Mouse (Mus musculus): ENCODE measurements around the gene Cd79b. TPM values are rescaled to one million over a fixed set of nuclear protein-coding genes. Genes with fewer than 3 reads are reported as not detected.
"Not testable (repeated sequence)": the region's sequence is repeated elsewhere in the genome, so short reads cannot be mapped to it uniquely, and the experiment has no call there.

The Cd79b gene
- 0.90 and 2.0 TPM in 2 replicates for polyA plus RNA-seq (2016; fragmentation: Nextera tagmentation; extraction: Ambion mirVana)

- H3K36me3 ChIP-seq, result no peaks in the 10 kb centered on the region
- no peaks in the 10 kb centered on the region for H3K27me3 ChIP-seq (ENCODE audit: insufficient read depth, poor library complexity, severe bottlenecking)
- DNase-seq (ENCODE audit: low spot score), result no peak
- H3K4me1 ChIP-seq (replicated peaks), result peaks cover 42% of the 10 kb centered on the region
- peak within 1 kb of the TSS; percentile 62 for H3K27ac ChIP-seq
- WGBS, result 70% methylated on average over 9 of the region's 9 CpGs
- H3K4me3 ChIP-seq, result no peak within 1 kb of the TSS
- H3K9me3 ChIP-seq, result no peaks in the 10 kb centered on the region
These were observed at the start of gene Cd79b for GRCm38 (mm10) chr11:106314333-106314812. Gene Cd79b (minus strand): TSS chr11:106314762.

- peak; percentile 49 for DNase-seq (ENCODE audit: low spot score)
- no peaks in the 10 kb centered on the region for H3K36me3 ChIP-seq
- H3K9me3 ChIP-seq, result no peaks in the 10 kb centered on the region
- H3K27ac ChIP-seq, result no peak overlapping the region
- no peaks in the 10 kb centered on the region for H3K27me3 ChIP-seq (ENCODE audit: insufficient read depth, poor library complexity, severe bottlenecking)
- peaks cover 8% of the 10 kb centered on the region for H3K4me1 ChIP-seq (replicated peaks)
- 21% methylated on average over 5 of the region's 5 CpGs for WGBS
- no peak overlapping the region for H3K4me3 ChIP-seq
These were observed 44.8 kb upstream of the Cd79b start for GRCm38 (mm10) chr11:106359350-106359749.

- peaks cover 23% of the 10 kb centered on the region for H3K4me1 ChIP-seq (replicated peaks)
- no peak for DNase-seq (ENCODE audit: low spot score)
- no peak overlapping the region for H3K27ac ChIP-seq
- H3K4me3 ChIP-seq, result no peak overlapping the region
- no peaks in the 10 kb centered on the region for H3K27me3 ChIP-seq (ENCODE audit: insufficient read depth, poor library complexity, severe bottlenecking)
- 74% methylated on average over 19 of the region's 19 CpGs for WGBS
- H3K9me3 ChIP-seq, result no peaks in the 10 kb centered on the region
- no peaks in the 10 kb centered on the region for H3K36me3 ChIP-seq
These were observed 41.0 kb upstream of the Cd79b start for GRCm38 (mm10) chr11:106355382-106356128.

GRCm38 (mm10) chr11:106354181-106354580, 39.6 kb upstream of the Cd79b start:
- no peaks in the 10 kb centered on the region for H3K36me3 ChIP-seq
- H3K4me1 ChIP-seq (replicated peaks), result peaks cover 23% of the 10 kb centered on the region
- H3K27me3 ChIP-seq (ENCODE audit: insufficient read depth, poor library complexity, severe bottlenecking), result no peaks in the 10 kb centered on the region
- no peaks in the 10 kb centered on the region for H3K9me3 ChIP-seq
- no peak overlapping the region for H3K4me3 ChIP-seq
- no peak overlapping the region for H3K27ac ChIP-seq
- 59% methylated on average over 1 of the region's 1 CpGs for WGBS
- no peak for DNase-seq (ENCODE audit: low spot score)

- Histone ChIP-seq H3K4me1 (replicated peaks) (peaks cover 23% of the 10 kb centered on the region), H3K27me3 (ENCODE audit: insufficient read depth, poor library complexity, severe bottlenecking) (no peaks in the 10 kb centered on the region), H3K27ac (no peak within 1 kb of the TSS), H3K9me3 (no peaks in the 10 kb centered on the region), H3K4me3 (no peak within 1 kb of the TSS), H3K36me3 (no peaks in the 10 kb centered on the region)
- 88% methylated on average over 12 of the region's 12 CpGs for WGBS
- no peak for DNase-seq (ENCODE audit: low spot score)
These were observed 38.6 kb upstream of the Cd79b start, which contains the start of gene Scn4a for GRCm38 (mm10) chr11:106353188-106353587. Gene Scn4a (minus strand): TSS chr11:106353288.

- 74% methylated on average over 4 of the region's 4 CpGs for WGBS
These were observed 37.4 kb upstream of the Cd79b start for GRCm38 (mm10) chr11:106351941-106352340.

GRCm38 (mm10) chr11:106351253-106351652, 36.7 kb upstream of the Cd79b start:
- Histone ChIP-seq H3K36me3 (no peaks in the 10 kb centered on the region), H3K4me1 (replicated peaks) (peaks cover 23% of the 10 kb centered on the region), H3K9me3 (no peaks in the 10 kb centered on the region), H3K27ac (no peak overlapping the region), H3K27me3 (ENCODE audit: insufficient read depth, poor library complexity, severe bottlenecking) (no peaks in the 10 kb centered on the region), H3K4me3 (no peak overlapping the region)
- WGBS, result 55% methylated on average over 3 of the region's 3 CpGs
- no peak for DNase-seq (ENCODE audit: low spot score)

More at GRCm38 (mm10) chr11:106351941-106352340, 37.4 kb upstream of the Cd79b start:
- DNase-seq (ENCODE audit: low spot score), result no peak
- no peak overlapping the region for H3K27ac ChIP-seq
- peaks cover 23% of the 10 kb centered on the region for H3K4me1 ChIP-seq (replicated peaks)
- H3K36me3 ChIP-seq, result no peaks in the 10 kb centered on the region
- no peaks in the 10 kb centered on the region for H3K27me3 ChIP-seq (ENCODE audit: insufficient read depth, poor library complexity, severe bottlenecking)
- H3K9me3 ChIP-seq, result no peaks in the 10 kb centered on the region
- no peak overlapping the region for H3K4me3 ChIP-seq

GRCm38 (mm10) chr11:106350853-106351252, 36.3 kb upstream of the Cd79b start:
- Histone ChIP-seq H3K4me3 (no peak overlapping the region), H3K9me3 (no peaks in the 10 kb centered on the region), H3K27me3 (ENCODE audit: insufficient read depth, poor library complexity, severe bottlenecking) (no peaks in the 10 kb centered on the region), H3K36me3 (no peaks in the 10 kb centered on the region), H3K4me1 (replicated peaks) (peaks cover 22% of the 10 kb centered on the region), H3K27ac (no peak overlapping the region)
- peak; percentile 17 for DNase-seq (ENCODE audit: low spot score)
- 71% methylated on average over 5 of the region's 5 CpGs for WGBS

GRCm38 (mm10) chr11:106349772-106350171, 35.2 kb upstream of the Cd79b start:
- Histone ChIP-seq H3K36me3 (no peaks in the 10 kb centered on the region), H3K4me3 (no peak overlapping the region), H3K27me3 (ENCODE audit: insufficient read depth, poor library complexity, severe bottlenecking) (no peaks in the 10 kb centered on the region), H3K4me1 (replicated peaks) (peaks cover 21% of the 10 kb centered on the region), H3K9me3 (no peaks in the 10 kb centered on the region), H3K27ac (no peak overlapping the region)
- WGBS, result 89% methylated on average over 6 of the region's 6 CpGs
- DNase-seq (ENCODE audit: low spot score), result no peak

GRCm38 (mm10) chr11:106344910-106345309, 30.3 kb upstream of the Cd79b start:
- no peaks in the 10 kb centered on the region for H3K36me3 ChIP-seq
- no peak overlapping the region for H3K4me3 ChIP-seq
- H3K9me3 ChIP-seq, result no peaks in the 10 kb centered on the region
- WGBS, result 70% methylated on average over 6 of the region's 6 CpGs
- H3K27me3 ChIP-seq (ENCODE audit: insufficient read depth, poor library complexity, severe bottlenecking), result no peaks in the 10 kb centered on the region
- no peak for DNase-seq (ENCODE audit: low spot score)
- H3K4me1 ChIP-seq (replicated peaks), result peaks cover 8% of the 10 kb centered on the region; the same call in 1 of the 2 replicates
- H3K27ac ChIP-seq, result no peak overlapping the region

GRCm38 (mm10) chr11:106340990-106341520, 26.5 kb upstream of the Cd79b start:
- no peak overlapping the region for H3K4me3 ChIP-seq
- H3K27me3 ChIP-seq (ENCODE audit: insufficient read depth, poor library complexity, severe bottlenecking), result no peaks in the 10 kb centered on the region
- peaks cover 15% of the 10 kb centered on the region for H3K4me1 ChIP-seq (replicated peaks)
- 84% methylated on average over 9 of the region's 9 CpGs for WGBS
- H3K9me3 ChIP-seq, result no peaks in the 10 kb centered on the region
- no peak overlapping the region for H3K27ac ChIP-seq
- no peak for DNase-seq (ENCODE audit: low spot score)
- no peaks in the 10 kb centered on the region for H3K36me3 ChIP-seq

- H3K4me3 ChIP-seq; H3K36me3 ChIP-seq; H3K27ac ChIP-seq; H3K9me3 ChIP-seq; DNase-seq (ENCODE audit: low spot score); H3K27me3 ChIP-seq (ENCODE audit: insufficient read depth, poor library complexity, severe bottlenecking): not testable (repeated sequence)
- 95% methylated on average over 4 of the region's 4 CpGs for WGBS
- H3K4me1 ChIP-seq (replicated peaks), result peaks cover 13% of the 10 kb centered on the region
These were observed 24.8 kb upstream of the Cd79b start for GRCm38 (mm10) chr11:106339323-106339722.

- 84% methylated on average over 7 of the region's 7 CpGs for WGBS
- Histone ChIP-seq H3K27me3 (ENCODE audit: insufficient read depth, poor library complexity, severe bottlenecking) (no peaks in the 10 kb centered on the region), H3K4me3 (no peak overlapping the region), H3K27ac (no peak overlapping the region), H3K9me3 (no peaks in the 10 kb centered on the region), H3K4me1 (replicated peaks) (peaks cover 17% of the 10 kb centered on the region), H3K36me3 (no peaks in the 10 kb centered on the region)
- DNase-seq (ENCODE audit: low spot score), result no peak
These were observed 24.3 kb upstream of the Cd79b start for GRCm38 (mm10) chr11:106338870-106339269.

All from hindbrain, embryonic 10.5 days (tissue).